Mouse (Mus musculus): ENCODE measurements around the gene Zfp605. TPM values are rescaled to one million over a fixed set of nuclear protein-coding genes. Genes with fewer than 3 reads are reported as not detected.

Gene Zfp605
- polyA plus RNA-seq, 1 experiment from 2014 or later: 4.5 TPM

DNA sequence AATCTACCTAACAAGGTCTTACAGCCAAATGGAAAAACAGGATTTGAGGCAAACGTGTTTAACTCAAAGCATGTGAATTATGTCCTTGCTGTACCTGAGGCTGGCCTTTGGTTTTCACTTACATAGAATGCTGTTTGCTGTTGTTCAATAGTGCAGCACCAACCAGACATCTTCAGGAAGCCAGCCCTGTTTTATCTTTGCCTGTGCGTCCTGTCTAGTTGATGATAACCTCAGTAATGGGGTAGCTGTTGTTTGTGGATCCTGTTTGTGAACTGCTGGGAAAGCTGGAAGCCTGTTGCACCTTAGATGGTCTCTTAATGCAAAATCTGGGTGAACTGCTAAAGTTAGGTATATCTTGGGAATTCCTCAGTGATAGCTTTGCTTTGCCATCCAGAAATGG is 68.7 kb downstream of the Zfp605 start:
- Histone ChIP-seq H3K4me1 (peaks cover 13% of the 10 kb centered on the region), H3K9ac (no peak overlapping the region), H3K36me3 (peaks cover 18% of the 10 kb centered on the region), H3K4me3 (replicated peaks) (no peak overlapping the region), H3K27me3 (no peaks in the 10 kb centered on the region), H3K9me3 (replicated peaks) (no peaks in the 10 kb centered on the region), H3K4me2 (replicated peaks) (no peak overlapping the region), H3K27ac (replicated peaks) (no peak overlapping the region)
- ATAC-seq (ENCODE audit: insufficient number of reproducible peaks, low FRiP score, low TSS enrichment, low read depth): no peak
- WGBS: 87% methylated on average over 2 of the region's 2 CpGs

Other genes with a start within 250 kb of the Zfp605 start
- gene Gm15446, start 186.7 kb upstream of the Zfp605 start, polyA plus RNA-seq (2015; fragmentation: Nextera tagmentation; extraction: Ambion mirVana): 0.47 and 1.0 TPM in 2 replicates
- gene Zfp932, start 113.6 kb upstream of the Zfp605 start, polyA plus RNA-seq (2015; fragmentation: Nextera tagmentation; extraction: Ambion mirVana): 19.2 and 20.1 TPM in 2 replicates
- gene Gm17655, start 37.6 kb upstream of the Zfp605 start, polyA plus RNA-seq (2015; fragmentation: Nextera tagmentation; extraction: Ambion mirVana): 2.3 and 3.8 TPM in 2 replicates
- 0.92 and 1.2 TPM in 2 replicates for gene Gm35315, start 15.7 kb upstream of the Zfp605 start, polyA plus RNA-seq (2015; fragmentation: Nextera tagmentation; extraction: Ambion mirVana)
- gene Plcxd1, start 10.1 kb upstream of the Zfp605 start, polyA plus RNA-seq (2015; fragmentation: Nextera tagmentation; extraction: Ambion mirVana): 1.9 and 3.9 TPM in 2 replicates
- 38.2 and 38.4 TPM in 2 replicates for gene Gtpbp6, start 1.9 kb upstream of the Zfp605 start, polyA plus RNA-seq (2015; fragmentation: Nextera tagmentation; extraction: Ambion mirVana)
- 39.9 and 40.7 TPM in 2 replicates for gene Chfr, start 25.8 kb downstream of the Zfp605 start, polyA plus RNA-seq (2015; fragmentation: Nextera tagmentation; extraction: Ambion mirVana)
- 23.9 and 25.1 TPM in 2 replicates for gene Golga3, start 66.6 kb downstream of the Zfp605 start, polyA plus RNA-seq (2015; fragmentation: Nextera tagmentation; extraction: Ambion mirVana)
- 26.6 and 28.2 TPM in 2 replicates for gene Ankle2, start 120.9 kb downstream of the Zfp605 start, polyA plus RNA-seq (2015; fragmentation: Nextera tagmentation; extraction: Ambion mirVana)
- gene Pgam5, start 159.8 kb downstream of the Zfp605 start, polyA plus RNA-seq (2015; fragmentation: Nextera tagmentation; extraction: Ambion mirVana): 57.9 and 59.2 TPM in 2 replicates
- gene Pxmp2, start 176.1 kb downstream of the Zfp605 start, polyA plus RNA-seq (2015; fragmentation: Nextera tagmentation; extraction: Ambion mirVana): 4.9 and 6.6 TPM in 2 replicates
- gene Pole, start 176.2 kb downstream of the Zfp605 start, polyA plus RNA-seq (2015; fragmentation: Nextera tagmentation; extraction: Ambion mirVana): 21.4 and 21.7 TPM in 2 replicates
- gene P2rx2, start 233.1 kb downstream of the Zfp605 start, polyA plus RNA-seq (2015; fragmentation: Nextera tagmentation; extraction: Ambion mirVana): 1.2 and 2.7 TPM in 2 replicates
- not detected in 2 replicates for gene Lrcol1, start 234.6 kb downstream of the Zfp605 start, polyA plus RNA-seq (2015; fragmentation: Nextera tagmentation; extraction: Ambion mirVana)